Mouse (Mus musculus) cerebellum, adult 2 months (tissue): ENCODE measurements around the gene Slc25a45. TPM values are rescaled to one million over a fixed set of nuclear protein-coding genes. Genes with fewer than 3 reads are reported as not detected.

Source experiments
- DNase-seq, 2 experiments: peaks; one replicate each; pipeline ENCODE4 v3.0.0; 2021
- H3K27ac ChIP-seq: fragments of 200-500 bp; 2 replicates; pipeline ENCODE4 v1.5.1; 2012; ENCODE audit warnings: low read length, control low read depth, inconsistent platforms; ENCODE audit not compliant: insufficient read depth
- H3K27me3 ChIP-seq: fragments of 200-500 bp; 2 replicates; pipeline ENCODE4 v1.6.1; 2012; ENCODE audit warnings: inconsistent platforms, mild to moderate bottlenecking, low read length, moderate library complexity; ENCODE audit not compliant: control insufficient read depth, insufficient read depth
- H3K4me1 ChIP-seq: fragments of 200-500 bp; 2 replicates; pipeline ENCODE4 v1.6.1; 2011; ENCODE audit warnings: low read length; ENCODE audit not compliant: control insufficient read depth, insufficient read depth
- H3K4me3 ChIP-seq: fragments of 200-500 bp; replicated peaks from 2 replicates; pipeline ENCODE3; 2011; ENCODE audit warnings: mild to moderate bottlenecking, low read depth, low read length, control low read depth; ENCODE audit not compliant: insufficient read depth
- CTCF ChIP-seq: fragments of 200-500 bp; IDR thresholded peaks from 2 replicates; pipeline ENCODE4 v1.5.1; 2011; ENCODE audit warnings: low read depth, mild to moderate bottlenecking, control low read depth, low read length, moderate library complexity, borderline replicate concordance; ENCODE audit not compliant: insufficient read depth
- POLR2A ChIP-seq: fragments of 200-500 bp; IDR thresholded peaks from 2 replicates; pipeline ENCODE4 v1.6.1; 2011; ENCODE audit warnings: low read length, control low read depth, borderline replicate concordance; ENCODE audit not compliant: insufficient read depth
- WGBS: fragments of 180-500 bp; shearing (Covaris S2); methylation state at CpG from one replicate; pipeline ENCODE4 v1.1.7; 2018; 5-methylcytosine and 5-hydroxymethylcytosine counted together
- polyA plus RNA-seq: library from polyadenylated mRNA; depleted of rRNA; stranded (reverse); fragments of >200 nt; gene quantifications from 2 replicates; pipeline ENCODE4 v1.2.3, GENCODE M21; 2012

Gene Slc25a45
- polyA plus RNA-seq, 1 experiment, result 4.3 TPM

DNA sequence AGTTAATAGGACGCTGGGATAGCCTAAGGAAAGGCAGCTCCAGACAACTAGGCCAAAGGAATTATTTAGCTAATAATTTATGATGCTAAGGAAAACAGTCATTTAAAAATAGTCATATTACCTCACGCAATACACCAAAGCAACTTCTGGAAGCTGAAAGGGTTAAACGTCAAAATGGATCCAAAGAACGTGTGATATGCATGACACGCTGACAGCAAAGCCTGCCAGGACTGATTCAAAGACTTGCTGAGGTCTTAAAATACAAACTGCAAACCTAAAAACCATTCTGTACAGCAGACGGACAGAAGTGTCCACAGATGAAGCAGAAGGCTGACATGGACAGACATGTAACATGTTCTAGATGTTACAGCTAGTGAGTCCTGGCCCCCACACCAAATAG lies 45.3 kb upstream of the Slc25a45 start:
- TF ChIP-seq CTCF (no peak), POLR2A (no peak)
- DNase-seq, result no peak

DNA sequence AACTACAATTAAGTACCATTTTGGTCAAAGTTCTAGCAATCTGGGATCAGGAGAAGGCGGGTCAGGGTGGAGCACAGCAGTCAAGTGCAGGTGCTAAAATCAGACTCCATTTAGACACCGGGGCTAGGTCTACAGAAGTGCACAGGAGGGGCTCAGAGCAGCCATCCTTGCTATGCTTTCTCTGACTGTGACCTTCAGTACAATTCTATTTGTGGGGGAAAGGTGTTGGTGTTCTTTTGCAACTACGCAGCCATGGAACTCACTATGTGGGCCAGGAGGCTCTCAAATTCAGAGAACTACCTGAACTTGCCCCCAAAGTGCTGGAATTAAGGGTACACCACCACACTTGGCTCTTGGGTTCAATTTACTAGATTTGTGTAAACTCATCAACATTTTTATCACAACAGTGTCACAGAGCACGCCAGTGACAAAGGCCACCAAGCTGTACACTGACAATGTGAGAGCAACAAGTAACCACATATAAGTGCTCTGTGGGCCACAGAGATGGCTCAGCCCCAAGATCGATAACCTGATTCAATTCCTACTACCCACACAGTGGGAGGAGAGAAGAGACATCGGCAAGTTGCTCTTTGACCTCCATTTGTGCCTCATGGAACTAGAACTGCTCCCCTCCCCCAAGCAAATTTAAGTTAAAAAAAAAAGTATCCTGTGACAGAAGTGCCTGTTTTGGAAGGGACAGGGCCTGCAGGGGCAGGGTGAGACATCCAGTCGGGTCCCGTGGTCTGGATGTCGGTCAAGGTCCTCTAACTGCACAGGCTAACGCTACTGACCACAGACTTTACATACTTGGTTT lies 44.1 kb upstream of the Slc25a45 start:
- H3K27me3 ChIP-seq, result no peaks in the 10 kb centered on the region

More for the DNA sequence above, 45.3 kb upstream of the Slc25a45 start:
- Histone ChIP-seq H3K27me3 (no peaks in the 10 kb centered on the region), H3K4me3 (no peak overlapping the region), H3K4me1 (peaks cover 4% of the 10 kb centered on the region; the same call in 1 of the 2 replicates), H3K27ac (no peak overlapping the region)
- 75% methylated on average over 6 of the region's 6 CpGs for WGBS

DNA sequence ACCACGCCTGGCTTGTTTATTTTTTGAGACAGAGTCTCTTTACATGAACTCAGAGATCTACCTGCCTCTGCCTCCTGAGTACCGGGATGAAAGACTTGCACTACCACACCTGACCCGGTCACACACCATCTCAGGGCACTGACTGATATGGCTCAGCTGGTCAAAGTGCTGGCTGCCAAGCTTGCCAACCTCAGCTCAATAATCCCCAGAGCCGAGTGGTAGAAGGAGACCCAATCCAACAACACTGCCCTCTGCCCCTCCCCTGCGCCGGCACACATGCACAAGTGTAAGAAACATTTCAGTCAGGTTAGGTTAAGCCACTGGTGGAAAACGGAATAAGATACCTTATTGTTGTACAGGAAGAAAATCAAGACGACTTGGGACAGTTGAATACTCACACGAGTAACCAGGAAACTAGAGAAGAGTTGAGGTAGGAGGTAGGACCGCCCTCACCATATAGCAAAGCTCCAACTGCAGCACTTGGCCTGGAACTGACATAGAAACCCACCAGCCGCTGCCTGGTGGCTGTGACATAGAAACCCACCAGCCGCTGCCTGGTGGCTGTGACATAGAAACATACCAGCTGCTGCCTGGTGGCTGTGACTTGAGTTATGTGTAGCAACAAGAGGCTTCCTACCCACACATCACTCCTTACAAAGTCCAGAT lies 43.2 kb upstream of the Slc25a45 start:
- TF ChIP-seq POLR2A (no peak), CTCF (no peak)
- peaks cover 4% of the 10 kb centered on the region; the same call in 1 of the 2 replicates for H3K4me1 ChIP-seq
- H3K4me3 ChIP-seq, result no peak overlapping the region
- 84% methylated on average over 12 of the region's 12 CpGs for WGBS
- no peak overlapping the region for H3K27ac ChIP-seq
- H3K27me3 ChIP-seq, result no peaks in the 10 kb centered on the region
- DNase-seq, result no peak

More for the DNA sequence above, 44.1 kb upstream of the Slc25a45 start:
- TF ChIP-seq POLR2A (no peak), CTCF (no peak)
- WGBS, result 93% methylated on average over 10 of the region's 10 CpGs
- H3K4me3 ChIP-seq, result no peak overlapping the region
- no peak for DNase-seq
- H3K27ac ChIP-seq, result no peak overlapping the region
- peaks cover 4% of the 10 kb centered on the region; the same call in 1 of the 2 replicates for H3K4me1 ChIP-seq

- Histone ChIP-seq H3K27ac (no peak overlapping the region), H3K4me3 (no peak overlapping the region), H3K27me3 (no peaks in the 10 kb centered on the region), H3K4me1 (peaks cover 4% of the 10 kb centered on the region; the same call in 1 of the 2 replicates)
- TF ChIP-seq CTCF (no peak), POLR2A (no peak)
- 89% methylated on average over 10 of the region's 10 CpGs for WGBS
- no peak for DNase-seq
Measured at GRCm38 (mm10) chr19:5835054-5835921, 42.3 kb upstream of the Slc25a45 start.

- Histone ChIP-seq H3K4me3 (no peak overlapping the region), H3K27ac (no peak overlapping the region), H3K27me3 (no peaks in the 10 kb centered on the region), H3K4me1 (peaks cover 4% of the 10 kb centered on the region; the same call in 1 of the 2 replicates)
- 86% methylated on average over 8 of the region's 8 CpGs for WGBS
- no peak for TF ChIP-seq CTCF
- no peak for DNase-seq
Measured at GRCm38 (mm10) chr19:5835922-5836430, 41.6 kb upstream of the Slc25a45 start.

DNA sequence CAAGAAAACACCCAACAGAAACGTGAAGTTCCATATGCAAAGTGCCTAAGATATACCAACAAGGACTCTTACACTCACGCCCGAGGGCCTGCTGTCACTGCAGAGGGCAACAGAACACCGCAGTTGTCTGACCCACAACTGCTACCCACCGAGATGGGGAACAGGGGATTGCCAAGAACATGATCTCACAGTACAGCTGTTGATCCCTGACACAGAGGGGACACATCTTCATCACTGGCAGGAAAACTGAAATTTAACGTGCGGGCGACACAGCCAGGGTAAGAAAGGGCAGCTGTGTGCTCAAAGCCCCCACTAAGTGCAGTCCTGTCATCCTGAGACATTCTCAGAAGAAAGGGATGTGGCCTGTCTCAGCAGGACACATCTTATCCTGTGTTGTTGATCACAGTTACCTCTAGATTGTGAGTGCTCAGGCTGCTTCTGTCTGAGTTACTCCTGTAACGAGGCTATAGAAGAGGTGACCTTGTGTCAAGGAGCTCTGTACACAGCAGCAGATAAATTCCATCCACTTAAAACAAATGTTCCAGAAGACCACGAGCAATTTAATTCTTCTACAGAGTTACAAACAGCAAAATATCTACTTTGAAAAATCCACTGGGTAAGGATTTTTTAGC lies 40.6 kb upstream of the Slc25a45 start:
- Histone ChIP-seq H3K27me3 (no peaks in the 10 kb centered on the region), H3K4me1 (peaks cover 8% of the 10 kb centered on the region), H3K27ac (0 out of 2 replicates have a peak overlapping the region, but pooled peaks have one; percentile 39), H3K4me3 (no peak overlapping the region)
- TF ChIP-seq POLR2A, result no peak
- no peak for TF ChIP-seq CTCF
- no peak for DNase-seq
- 57% methylated on average over 10 of the region's 10 CpGs for WGBS

GRCm38 (mm10) chr19:5837606-5838005 lies 40.0 kb upstream of the Slc25a45 start:
- Histone ChIP-seq H3K4me3 (no peak overlapping the region), H3K4me1 (peaks cover 8% of the 10 kb centered on the region), H3K27ac (no peak overlapping the region), H3K27me3 (no peaks in the 10 kb centered on the region)
- 90% methylated on average over 8 of the region's 8 CpGs for WGBS
- TF ChIP-seq CTCF (no peak), POLR2A (no peak)
- DNase-seq, result no peak
